Mouse (Mus musculus): ENCODE measurements at regions not wholly inside any gene's neighbourhood (a gene's known extent, or its start where the extent isn't known, plus 50 kb on each side); places are given as distances from the start of the nearest gene placed in this dataset.

- ATAC-seq, result no peak
Measured at GRCm38 (mm10) chr16:45331236-45331635, 77.6 kb downstream of the Cd200 start.

GRCm38 (mm10) chr16:45330298-45330697 is 78.6 kb downstream of the Cd200 start:
- peak; percentile 40 for ATAC-seq

GRCm38 (mm10) chr16:45329716-45330115 is 79.1 kb downstream of the Cd200 start:
- no peak for ATAC-seq

- no peak for ATAC-seq
Measured at GRCm38 (mm10) chr16:45327103-45327502, 81.8 kb downstream of the Cd200 start.

- no peak for ATAC-seq
Measured at GRCm38 (mm10) chr16:45311479-45311878, 87.4 kb downstream of the Btla start.

All from CD4-positive, CD25-positive, alpha-beta regulatory T cell, adult 4 months (primary cell).